Mouse (Mus musculus): ENCODE data around the gene Chchd1. TPM values are rescaled to one million over a fixed set of nuclear protein-coding genes. Genes with fewer than 3 reads are reported as not detected.

The Chchd1 gene
- polyA plus RNA-seq (2016; fragmentation: Nextera tagmentation; extraction: Ambion mirVana), result 243 and 264 TPM in 2 replicates

GRCm38 (mm10) chr14:20702741-20703381, at the start of gene Chchd1:
Gene Chchd1 (plus strand): TSS chr14:20703006.
- Histone ChIP-seq H3K9ac (replicated peaks) (peak within 1 kb of the TSS; percentile 87), H3K4me1 (replicated peaks) (peaks cover 31% of the 10 kb centered on the region), H3K36me3 (peaks cover 40% of the 10 kb centered on the region), H3K27me3 (no peaks in the 10 kb centered on the region), H3K27ac (peak within 1 kb of the TSS; percentile 94), H3K4me3 (replicated peaks) (peak within 1 kb of the TSS; percentile 74), H3K9me3 (no peaks in the 10 kb centered on the region), H3K4me2 (peak within 1 kb of the TSS; percentile 65)
- ATAC-seq (ENCODE audit: insufficient number of reproducible peaks, insufficient read depth, low FRiP score, low TSS enrichment, low read depth), result peak; percentile 72
- under 1% methylated on average over 61 of the region's 61 CpGs for WGBS

DNA sequence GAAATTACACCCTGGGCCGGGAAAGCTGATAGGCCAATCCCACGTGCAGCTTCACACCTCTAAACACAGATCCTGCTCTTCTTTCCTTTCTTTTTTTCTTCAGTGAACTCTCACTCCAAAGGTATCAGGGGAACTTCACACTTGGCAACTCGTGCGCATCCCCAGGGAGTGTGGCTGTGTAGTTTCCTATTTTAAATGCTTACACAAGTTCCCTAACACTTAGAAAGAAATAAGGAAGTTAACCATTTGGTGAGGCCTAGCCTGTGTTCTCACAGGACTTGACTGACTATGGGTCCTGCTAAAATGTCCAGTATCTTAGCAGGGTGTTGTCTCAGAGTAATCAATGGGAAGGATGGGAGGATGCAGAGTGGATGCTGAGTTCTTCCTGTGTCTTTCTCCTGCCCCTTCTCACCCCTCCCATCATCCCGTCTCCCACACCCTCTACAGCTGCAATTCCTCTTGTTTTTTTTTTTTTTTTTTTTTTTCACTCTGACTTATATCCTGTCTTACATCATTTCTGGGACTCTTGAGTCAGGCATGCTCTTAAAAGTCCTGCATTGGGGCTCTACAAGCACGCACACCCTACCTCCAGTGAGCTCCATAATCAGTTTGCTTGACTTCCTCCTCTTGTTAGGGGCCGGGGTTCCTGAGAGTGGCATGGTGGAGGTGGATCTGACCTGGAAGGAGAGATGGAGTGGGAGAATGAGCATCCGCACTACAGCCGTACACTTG, 48.0 kb upstream of the Chchd1 start:
- no peak overlapping the region; the same call in 1 of the 2 replicates for H3K9ac ChIP-seq (replicated peaks)
- H3K36me3 ChIP-seq, result no peaks in the 10 kb centered on the region
- no peaks in the 10 kb centered on the region for H3K27me3 ChIP-seq
- no peak for ATAC-seq (ENCODE audit: insufficient number of reproducible peaks, insufficient read depth, low FRiP score, low TSS enrichment, low read depth)
- H3K27ac ChIP-seq, result no peak overlapping the region
- H3K9me3 ChIP-seq, result no peaks in the 10 kb centered on the region
- WGBS, result 77% methylated on average over 9 of the region's 9 CpGs
- H3K4me3 ChIP-seq (replicated peaks), result no peak overlapping the region
- no peak overlapping the region for H3K4me2 ChIP-seq
- no peaks in the 10 kb centered on the region for H3K4me1 ChIP-seq (replicated peaks)

- H3K9ac ChIP-seq (replicated peaks), result no peak overlapping the region
- H3K27me3 ChIP-seq, result no peaks in the 10 kb centered on the region
- no peaks in the 10 kb centered on the region for H3K9me3 ChIP-seq
- no peak overlapping the region for H3K27ac ChIP-seq
- ATAC-seq (ENCODE audit: insufficient number of reproducible peaks, insufficient read depth, low FRiP score, low TSS enrichment, low read depth), result no peak
- WGBS, result 74% methylated on average over 9 of the region's 9 CpGs
- no peak overlapping the region for H3K4me3 ChIP-seq (replicated peaks)
- no peak overlapping the region for H3K4me2 ChIP-seq
- H3K36me3 ChIP-seq, result no peaks in the 10 kb centered on the region
- peaks cover 5% of the 10 kb centered on the region; the same call in 1 of the 2 replicates for H3K4me1 ChIP-seq (replicated peaks)
Observed at GRCm38 (mm10) chr14:20655731-20656130, 47.1 kb upstream of the Chchd1 start.

- H3K27ac ChIP-seq, result no peak within 1 kb of the TSS
- ATAC-seq (ENCODE audit: insufficient number of reproducible peaks, insufficient read depth, low FRiP score, low TSS enrichment, low read depth), result no peak
- H3K9ac ChIP-seq (replicated peaks), result no peak within 1 kb of the TSS; the same call in 1 of the 2 replicates
- no peaks in the 10 kb centered on the region for H3K9me3 ChIP-seq
- H3K4me1 ChIP-seq (replicated peaks), result peaks cover 6% of the 10 kb centered on the region
- no peak within 1 kb of the TSS for H3K4me3 ChIP-seq (replicated peaks)
- WGBS, result 40% methylated on average over 11 of the region's 11 CpGs
- H3K27me3 ChIP-seq, result no peaks in the 10 kb centered on the region
- H3K4me2 ChIP-seq, result no peak within 1 kb of the TSS
- no peaks in the 10 kb centered on the region for H3K36me3 ChIP-seq
Observed at GRCm38 (mm10) chr14:20656361-20656760, 46.4 kb upstream of the Chchd1 start, which contains the start of gene Myoz1. Gene Myoz1 (minus strand): TSS chr14:20656540.

DNA sequence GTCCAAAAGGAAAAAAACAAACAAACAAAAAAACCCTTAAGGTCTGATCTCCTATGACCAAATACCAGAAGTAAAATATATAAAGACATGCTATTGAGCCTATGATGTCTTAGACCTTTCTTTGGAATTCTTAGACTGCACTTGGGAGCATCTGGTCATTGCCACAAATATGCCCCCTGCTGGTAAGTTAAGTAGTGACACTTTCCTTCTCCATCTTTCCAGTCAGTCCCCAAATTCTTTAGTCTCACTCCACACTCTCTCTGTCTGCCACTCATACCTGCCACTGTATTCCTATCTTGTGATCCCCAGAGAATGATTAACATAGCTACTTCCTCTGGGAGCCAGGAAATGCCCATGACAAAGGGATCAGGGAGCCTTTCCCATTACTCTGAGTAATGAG, 44.5 kb upstream of the Chchd1 start:
- H3K27me3 ChIP-seq, result peaks cover 9% of the 10 kb centered on the region
- no peak overlapping the region for H3K9ac ChIP-seq (replicated peaks)
- H3K4me2 ChIP-seq, result no peak overlapping the region
- H3K9me3 ChIP-seq, result no peaks in the 10 kb centered on the region
- no peaks in the 10 kb centered on the region for H3K36me3 ChIP-seq
- no peak overlapping the region for H3K4me3 ChIP-seq (replicated peaks)
- peaks cover 20% of the 10 kb centered on the region for H3K4me1 ChIP-seq (replicated peaks)
- no peak for ATAC-seq (ENCODE audit: insufficient number of reproducible peaks, insufficient read depth, low FRiP score, low TSS enrichment, low read depth)
- no peak overlapping the region for H3K27ac ChIP-seq

DNA sequence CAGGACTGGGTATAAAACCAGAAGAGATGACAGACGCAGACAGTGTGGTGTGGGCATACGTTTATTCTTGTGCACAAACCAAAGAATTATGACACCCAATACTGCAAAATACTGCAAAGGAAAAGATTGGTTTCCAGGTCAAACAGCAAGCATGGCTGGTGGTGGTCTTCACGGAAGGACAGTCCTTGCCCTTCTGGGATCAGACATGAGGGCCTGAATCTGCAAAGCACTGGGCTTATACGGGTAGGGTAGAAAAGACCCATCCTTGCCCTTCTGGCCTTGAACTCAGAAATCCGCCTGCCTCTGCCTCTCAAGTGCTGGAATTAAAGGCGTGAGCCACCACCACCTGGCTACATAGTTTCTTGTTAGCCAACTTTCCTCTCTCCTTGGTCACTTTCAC, 43.9 kb upstream of the Chchd1 start:
- WGBS, result 83% methylated on average over 6 of the region's 6 CpGs

GRCm38 (mm10) chr14:20659687-20660086, 43.1 kb upstream of the Chchd1 start:
- 96% methylated on average over 7 of the region's 7 CpGs for WGBS
- Histone ChIP-seq H3K36me3 (no peaks in the 10 kb centered on the region), H3K27ac (no peak overlapping the region), H3K9me3 (no peaks in the 10 kb centered on the region), H3K27me3 (peaks cover 13% of the 10 kb centered on the region), H3K9ac (replicated peaks) (no peak overlapping the region), H3K4me3 (replicated peaks) (no peak overlapping the region), H3K4me2 (no peak overlapping the region), H3K4me1 (replicated peaks) (peaks cover 27% of the 10 kb centered on the region)
- ATAC-seq (ENCODE audit: insufficient number of reproducible peaks, insufficient read depth, low FRiP score, low TSS enrichment, low read depth), result no peak

More for the DNA sequence above, 43.9 kb upstream of the Chchd1 start:
- peaks cover 20% of the 10 kb centered on the region for H3K4me1 ChIP-seq (replicated peaks)
- H3K9me3 ChIP-seq, result no peaks in the 10 kb centered on the region
- H3K36me3 ChIP-seq, result no peaks in the 10 kb centered on the region
- no peak overlapping the region for H3K27ac ChIP-seq
- no peak overlapping the region for H3K4me3 ChIP-seq (replicated peaks)
- no peak for ATAC-seq (ENCODE audit: insufficient number of reproducible peaks, insufficient read depth, low FRiP score, low TSS enrichment, low read depth)
- no peak overlapping the region for H3K4me2 ChIP-seq
- H3K9ac ChIP-seq (replicated peaks), result no peak overlapping the region
- peaks cover 13% of the 10 kb centered on the region for H3K27me3 ChIP-seq

- H3K4me1 ChIP-seq (replicated peaks), result peaks cover 30% of the 10 kb centered on the region
- H3K36me3 ChIP-seq, result no peaks in the 10 kb centered on the region
- WGBS, result 1% methylated on average over 52 of the region's 52 CpGs
- ATAC-seq (ENCODE audit: insufficient number of reproducible peaks, insufficient read depth, low FRiP score, low TSS enrichment, low read depth), result peak; percentile 58
- H3K4me3 ChIP-seq (replicated peaks), result peak overlapping the region; percentile 67
- H3K4me2 ChIP-seq, result peak overlapping the region; percentile 87
- H3K9ac ChIP-seq (replicated peaks), result peak overlapping the region; percentile 83
- H3K9me3 ChIP-seq, result no peaks in the 10 kb centered on the region
- H3K27me3 ChIP-seq, result peaks cover 19% of the 10 kb centered on the region
- H3K27ac ChIP-seq, result peak overlapping the region; percentile 96
Observed at GRCm38 (mm10) chr14:20660827-20661660, 41.8 kb upstream of the Chchd1 start.

- Histone ChIP-seq H3K27me3 (peaks cover 22% of the 10 kb centered on the region), H3K9ac (replicated peaks) (peak overlapping the region; percentile 83), H3K4me2 (peak overlapping the region; percentile 87), H3K4me3 (replicated peaks) (peak overlapping the region; percentile 67), H3K36me3 (no peaks in the 10 kb centered on the region), H3K4me1 (replicated peaks) (peaks cover 30% of the 10 kb centered on the region), H3K9me3 (no peaks in the 10 kb centered on the region), H3K27ac (peak overlapping the region; percentile 96)
- WGBS, result 12% methylated on average over 19 of the region's 19 CpGs
- peak; percentile 29; the same call in 1 of the 2 replicates for ATAC-seq (ENCODE audit: insufficient number of reproducible peaks, insufficient read depth, low FRiP score, low TSS enrichment, low read depth)
Observed at GRCm38 (mm10) chr14:20661661-20662331, 41.0 kb upstream of the Chchd1 start.

DNA sequence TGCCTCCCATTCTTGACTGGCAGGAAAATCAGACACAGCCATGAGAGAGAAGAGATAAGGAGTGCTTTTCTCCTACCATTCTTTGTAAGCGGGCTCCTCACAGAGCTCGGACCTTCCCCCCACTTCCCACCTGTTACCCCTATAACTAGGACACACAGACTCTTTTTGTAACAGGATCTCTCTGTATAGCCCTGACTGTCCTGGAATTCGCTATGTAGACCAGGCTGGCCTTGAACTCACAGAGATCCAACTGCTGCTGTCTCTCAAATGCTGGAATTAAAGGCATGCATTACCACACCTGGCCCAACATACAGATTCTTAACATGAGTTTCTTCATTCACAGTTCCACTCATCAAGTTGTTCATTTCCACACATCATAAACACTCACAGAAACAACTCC, 40.1 kb upstream of the Chchd1 start:
- WGBS, result 81% methylated on average over 3 of the region's 3 CpGs
- H3K4me3 ChIP-seq (replicated peaks), result peak overlapping the region; percentile 67
- no peak overlapping the region; the same call in 1 of the 2 replicates for H3K27ac ChIP-seq
- peaks cover 30% of the 10 kb centered on the region for H3K4me1 ChIP-seq (replicated peaks)
- no peaks in the 10 kb centered on the region for H3K36me3 ChIP-seq
- no peaks in the 10 kb centered on the region for H3K9me3 ChIP-seq
- H3K27me3 ChIP-seq, result peaks cover 27% of the 10 kb centered on the region
- ATAC-seq (ENCODE audit: insufficient number of reproducible peaks, insufficient read depth, low FRiP score, low TSS enrichment, low read depth), result no peak
- peak overlapping the region; percentile 83; the same call in 1 of the 2 replicates for H3K9ac ChIP-seq (replicated peaks)
- peak overlapping the region; percentile 87 for H3K4me2 ChIP-seq
